Mouse (Mus musculus) lung, postnatal 10 days (tissue): ENCODE data around the gene Stra6.

Experiments
- DNase-seq: peaks from one replicate; pipeline ENCODE4 v3.0.0; 2021

Stra6 gene

GRCm38 (mm10) chr9:58133893-58134884 lies 70.6 kb downstream of the Stra6 start:
- no peak for DNase-seq

GRCm38 (mm10) chr9:58134906-58135305 lies 71.3 kb downstream of the Stra6 start:
- no peak for DNase-seq

DNA sequence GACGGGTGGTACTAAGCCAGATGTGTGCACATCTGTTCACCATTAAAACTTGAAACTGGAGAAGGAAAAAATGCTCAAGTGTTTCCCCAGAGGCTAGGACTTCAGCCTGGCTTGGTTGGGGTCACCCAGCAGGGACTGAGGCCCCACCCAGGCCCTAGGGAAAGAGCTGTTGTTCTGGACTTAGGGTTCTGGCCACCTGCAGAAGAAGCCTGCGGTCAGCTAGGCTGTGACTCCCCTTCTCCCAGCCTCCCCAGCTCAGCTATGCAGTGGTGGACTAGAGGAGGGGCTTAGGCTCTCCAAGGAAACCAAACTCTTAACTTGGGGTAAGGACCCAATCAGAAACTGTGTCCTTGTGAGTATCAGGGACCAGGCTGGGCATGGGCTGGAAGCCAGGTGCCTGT lies 72.3 kb downstream of the Stra6 start:
- no peak for DNase-seq

- peak; percentile 90 for DNase-seq
These were observed 76.4 kb downstream of the Stra6 start for GRCm38 (mm10) chr9:58139947-58140346.

DNA sequence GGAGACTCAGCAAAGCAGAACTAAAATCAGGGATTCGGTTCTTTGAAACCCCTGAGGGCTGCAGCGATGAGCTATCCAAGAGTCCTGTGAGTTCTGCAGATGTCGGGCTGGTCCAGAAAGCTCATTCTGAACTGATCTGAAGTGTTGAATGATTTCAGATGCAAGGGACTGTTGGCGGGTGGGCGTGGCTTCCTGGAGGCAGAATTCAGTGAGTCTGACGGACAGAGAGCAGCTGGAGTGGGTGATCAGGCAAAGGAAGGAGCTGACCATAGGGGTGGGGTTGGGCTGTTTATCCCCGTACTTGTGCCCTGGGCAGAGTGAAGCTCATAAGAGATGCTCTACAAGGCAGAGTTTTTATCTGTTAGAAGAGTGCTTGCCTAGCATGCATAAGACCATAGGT lies 79.8 kb downstream of the Stra6 start:
- peak; percentile 84 for DNase-seq

- DNase-seq = no peak
These were observed 81.1 kb downstream of the Stra6 start for GRCm38 (mm10) chr9:58144664-58145063.

GRCm38 (mm10) chr9:58145417-58145816 lies 81.8 kb downstream of the Stra6 start:
- DNase-seq = no peak

GRCm38 (mm10) chr9:58148806-58149205 lies 85.2 kb downstream of the Stra6 start:
- no peak for DNase-seq

- peak; percentile 47 for DNase-seq
These were observed 87.3 kb downstream of the Stra6 start for GRCm38 (mm10) chr9:58150733-58151361.

- DNase-seq = no peak
These were observed 89.5 kb downstream of the Stra6 start for GRCm38 (mm10) chr9:58153095-58153494.

GRCm38 (mm10) chr9:58155366-58155765 lies 91.8 kb downstream of the Stra6 start:
- peak; percentile 84 for DNase-seq

DNA sequence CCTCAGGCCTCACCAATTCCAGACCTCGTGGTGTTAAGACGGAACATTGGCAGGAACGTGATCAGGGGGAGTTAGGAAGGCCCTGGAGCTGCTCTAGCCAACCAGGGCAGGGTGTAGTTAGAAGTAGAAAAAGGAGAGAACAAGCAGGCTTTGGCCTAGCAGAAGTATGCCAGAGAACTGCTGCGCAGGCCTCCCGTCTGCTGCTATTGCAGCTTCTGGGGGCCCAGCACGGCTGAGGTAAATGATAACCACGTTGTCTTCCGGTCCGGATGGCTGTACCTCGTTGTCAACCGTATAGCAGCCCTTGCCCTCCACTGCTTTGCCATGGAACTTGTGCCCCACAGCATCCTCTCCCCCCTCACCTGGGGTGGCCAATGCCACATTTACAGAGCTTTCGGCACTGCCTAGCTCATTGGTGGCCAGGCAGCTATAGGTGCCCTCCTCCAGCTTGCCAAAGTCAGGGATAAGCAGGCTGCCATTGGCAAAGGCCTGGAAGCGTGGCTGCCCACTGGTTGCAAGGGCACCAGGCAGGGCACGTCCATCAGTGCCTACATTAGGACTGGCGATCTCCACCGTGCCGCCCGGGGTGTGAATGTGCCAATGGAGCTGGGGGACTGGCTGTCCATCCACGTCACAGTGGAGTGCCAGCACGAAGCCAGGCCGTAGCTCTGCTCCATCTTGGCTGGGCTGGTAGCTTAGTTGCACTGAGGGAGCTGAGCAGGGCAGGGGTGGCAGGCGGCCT lies 93.4 kb downstream of the Stra6 start:
- no peak for DNase-seq

DNA sequence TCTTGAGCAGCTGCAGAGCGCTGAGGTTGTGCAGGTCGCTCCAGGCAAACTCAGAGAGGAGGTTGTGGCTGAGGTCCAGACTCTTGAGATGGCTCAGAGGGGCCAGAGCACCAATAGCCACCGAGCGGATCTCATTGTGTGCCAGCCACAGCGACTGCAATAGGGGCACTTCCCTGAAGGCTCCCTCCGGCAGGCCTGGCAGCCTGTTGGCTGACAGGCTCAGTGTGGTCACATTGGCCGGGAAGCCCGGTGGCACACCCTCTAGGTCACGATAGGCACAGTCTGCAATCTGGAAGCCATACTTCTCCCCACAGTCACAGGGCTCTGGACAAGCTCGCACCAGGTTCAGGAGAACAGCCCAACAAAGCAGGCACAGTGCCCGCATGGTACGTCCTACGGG lies 94.2 kb downstream of the Stra6 start:
- peak; percentile 24 for DNase-seq

- DNase-seq = peak; percentile 77
These were observed 95.1 kb downstream of the Stra6 start for GRCm38 (mm10) chr9:58158541-58159311.

DNA sequence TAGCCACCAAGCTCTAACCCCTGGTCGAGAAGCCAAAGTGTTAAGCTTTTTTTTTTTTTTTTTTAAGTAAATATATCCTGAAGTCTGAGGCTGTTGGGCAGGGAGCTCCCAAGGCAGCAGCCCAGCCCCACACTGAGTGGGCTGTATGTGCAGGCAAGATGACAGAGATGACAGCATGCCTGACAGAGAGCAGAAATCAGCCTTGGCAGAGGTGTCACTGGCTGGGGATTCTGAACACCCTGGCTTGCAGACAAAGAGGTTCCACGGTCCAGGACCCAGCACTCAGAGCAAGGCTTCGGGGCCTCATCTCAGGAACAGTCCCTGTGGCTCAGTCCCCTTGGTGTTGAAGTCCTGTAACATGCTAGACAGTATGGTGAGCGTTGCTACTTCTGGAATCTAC lies 96.3 kb downstream of the Stra6 start:
- DNase-seq = peak; percentile 58

DNA sequence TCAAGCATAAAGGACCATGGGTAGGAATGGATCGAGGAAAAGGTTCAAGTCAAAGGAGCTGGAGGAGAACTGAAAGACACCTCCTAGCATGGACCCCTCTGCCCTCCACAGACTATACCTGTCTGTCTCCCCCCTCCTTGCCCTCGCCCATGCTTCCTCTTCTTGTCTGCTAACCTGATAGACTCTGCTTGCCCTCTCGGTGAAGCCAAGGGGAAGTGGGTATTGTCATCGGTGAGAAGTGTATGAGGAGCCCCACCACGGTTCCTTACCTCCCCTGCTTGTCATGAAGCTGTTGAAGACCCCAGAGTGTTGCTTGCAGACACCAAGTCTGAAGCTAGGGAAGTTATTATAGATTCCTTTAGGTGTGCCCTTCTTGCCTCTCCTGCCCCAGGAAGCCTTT lies 96.7 kb downstream of the Stra6 start:
- no peak for DNase-seq

GRCm38 (mm10) chr9:58162173-58162572 lies 98.6 kb downstream of the Stra6 start:
- no peak for DNase-seq

DNA sequence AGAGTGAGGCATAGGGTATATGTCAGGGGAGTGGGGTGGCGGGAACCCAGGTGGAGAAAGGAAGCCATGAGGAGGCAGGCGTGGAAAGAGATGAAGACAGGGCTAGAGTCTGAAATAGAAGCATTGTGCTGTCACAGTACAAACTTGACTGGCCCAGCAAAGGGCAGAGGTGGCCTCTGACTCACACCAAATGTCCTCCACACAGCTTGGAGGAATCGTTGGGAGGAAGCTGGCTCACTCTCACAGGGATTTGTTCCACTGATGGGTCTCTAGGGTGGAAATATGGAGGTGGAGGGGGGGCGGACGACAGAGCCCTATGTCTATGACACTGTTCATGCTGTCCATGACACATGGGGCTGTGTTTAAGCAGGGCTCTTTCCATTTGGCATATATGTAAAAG lies 99.6 kb downstream of the Stra6 start:
- DNase-seq = no peak

DNA sequence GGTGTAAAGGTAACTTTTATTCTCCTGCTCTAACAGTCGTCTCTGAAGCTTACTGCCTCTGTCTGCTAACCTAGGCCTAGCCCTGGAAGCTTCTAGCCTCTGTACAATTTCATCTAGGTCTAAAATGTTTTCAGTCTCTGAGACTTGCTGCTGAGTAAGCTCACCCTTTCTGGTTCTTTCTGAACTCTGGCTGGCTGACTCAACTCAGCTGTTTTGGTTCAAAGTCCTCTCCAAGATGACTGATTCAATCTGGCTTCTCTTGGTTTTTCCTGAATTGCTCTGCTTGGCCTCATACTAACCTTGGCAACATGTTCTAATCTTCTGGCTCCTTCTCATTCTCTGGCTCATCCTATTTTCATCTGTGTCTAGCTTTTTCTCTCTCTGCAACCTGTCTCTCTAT lies 102.2 kb downstream of the Stra6 start:
- no peak for DNase-seq

GRCm38 (mm10) chr9:58168880-58169279 lies 105.3 kb downstream of the Stra6 start:
- DNase-seq = no peak

GRCm38 (mm10) chr9:58169426-58169825 lies 105.8 kb downstream of the Stra6 start:
- no peak for DNase-seq

GRCm38 (mm10) chr9:58172863-58173262 lies 109.3 kb downstream of the Stra6 start:
- no peak for DNase-seq

DNA sequence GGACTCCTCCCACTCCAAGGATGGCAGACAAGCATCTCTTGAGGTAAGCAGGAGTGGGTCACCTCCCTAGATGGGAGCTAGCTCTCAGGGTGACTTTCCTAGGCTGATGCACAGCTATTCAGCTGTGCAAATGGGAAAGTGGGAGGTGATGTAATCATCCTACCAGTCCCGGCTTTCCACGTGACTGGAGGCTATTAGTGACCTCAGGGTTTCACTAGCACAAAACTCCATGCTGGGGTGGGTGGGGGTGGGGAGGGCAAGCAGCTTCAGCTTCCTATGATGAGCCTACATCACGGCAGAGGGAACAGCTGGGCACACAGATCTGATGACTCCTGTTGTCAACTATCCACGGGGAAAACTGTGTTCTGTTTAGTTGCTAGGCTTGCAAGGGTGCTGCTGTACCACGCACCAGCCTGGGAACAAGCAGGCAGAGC lies 111.2 kb downstream of the Stra6 start:
- DNase-seq = no peak
